Mouse (Mus musculus): Measurements from ENCODE around the gene Slc2a5. TPM values are rescaled to one million over a fixed set of nuclear protein-coding genes. Genes with fewer than 3 reads are reported as not detected.

Gene Slc2a5
- polyA plus RNA-seq (2012; rRNA removed) (0.08 and 0.19 TPM in 2 replicates), polyA plus RNA-seq (2014; fragmentation: Nextera tagmentation; extraction: Ambion mirVana) (0.18 and 0.43 TPM in 2 replicates)

DNA sequence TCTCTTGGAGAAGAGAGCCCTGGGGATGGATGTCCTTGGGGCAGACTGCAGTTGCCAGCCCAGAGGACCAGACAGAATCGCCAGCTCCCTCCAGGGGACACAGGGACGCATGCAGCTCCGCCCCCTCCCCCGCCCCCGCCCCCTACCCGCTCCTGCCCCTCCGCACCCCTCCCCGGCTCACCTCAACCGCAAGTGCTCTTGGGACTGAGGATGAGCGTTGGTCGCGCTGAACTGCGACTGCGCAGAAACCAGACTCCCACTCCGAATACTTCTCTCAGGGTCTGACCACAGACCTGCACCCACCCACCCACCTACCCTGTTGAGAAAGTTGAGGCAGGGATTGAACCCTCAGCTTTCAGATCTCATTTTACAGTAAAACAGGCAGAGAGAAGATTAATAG lies at the start of gene Slc2a5:
Slc2a5 (plus strand) TSS at position 229 of the 400 bp plus-strand sequence.
- TF ChIP-seq EP300 (IDR thresholded peaks at IDR 0.05; ENCODE audit: low read depth) (no peak), CTCF (IDR thresholded peaks at IDR 0.05; ENCODE audit: low read depth) (no peak)
- Histone ChIP-seq H3K9ac (replicated peaks) (no peak within 1 kb of the TSS), H3K27me3 (ENCODE audit: control insufficient read depth, insufficient read depth, low read length) (no peaks in the 10 kb centered on the region), H3K9me3 (ENCODE audit: control insufficient read depth, low read length) (no peaks in the 10 kb centered on the region), H3K36me3 (replicated peaks; ENCODE audit: control insufficient read depth, insufficient read depth, low read depth) (no peaks in the 10 kb centered on the region), H3K4me3 (ENCODE audit: insufficient read depth in 1 of 2, low read depth in 2 of 2, low read length in 2 of 2) (no peak within 1 kb of the TSS), H3K27ac (no peak within 1 kb of the TSS), H3K4me2 (ENCODE audit: low read depth) (no peak within 1 kb of the TSS), H3K4me1 (replicated peaks; ENCODE audit: control insufficient read depth in 2 of 2, insufficient read depth in 2 of 2, low read length in 1 of 2) (peaks cover 0 to 7% of the 10 kb centered on the region in 2 experiments; a peak in 2 of 4 replicates)
- 32% methylated on average over 15 of the region's 15 CpGs for WGBS (ENCODE audit: insufficient replicate concordance)
- no peak for DNase-seq (ENCODE audit: low read depth in 3 of 3, low spot score in 3 of 3)
- no peak for ATAC-seq (ENCODE audit: insufficient read depth)

- Histone ChIP-seq H3K27me3 (ENCODE audit: control insufficient read depth, insufficient read depth, low read length) (no peaks in the 10 kb centered on the region), H3K9ac (replicated peaks) (no peak overlapping the region), H3K36me3 (replicated peaks; ENCODE audit: control insufficient read depth, insufficient read depth, low read depth) (no peaks in the 10 kb centered on the region), H3K4me3 (ENCODE audit: insufficient read depth in 1 of 2, low read depth in 2 of 2, low read length in 2 of 2) (no peak overlapping the region), H3K4me1 (replicated peaks; ENCODE audit: control insufficient read depth in 2 of 2, insufficient read depth in 2 of 2, low read length in 1 of 2) (no peaks in the 10 kb centered on the region), H3K9me3 (ENCODE audit: control insufficient read depth, low read length) (no peaks in the 10 kb centered on the region), H3K27ac (no peak overlapping the region), H3K4me2 (ENCODE audit: low read depth) (no peak overlapping the region)
- ATAC-seq (ENCODE audit: insufficient read depth), result no peak
- 71% methylated on average over 8 of the region's 8 CpGs for WGBS (ENCODE audit: insufficient replicate concordance)
- TF ChIP-seq EP300 (IDR thresholded peaks at IDR 0.05; ENCODE audit: low read depth) (no peak), CTCF (IDR thresholded peaks at IDR 0.05; ENCODE audit: low read depth) (no peak)
- DNase-seq (ENCODE audit: low read depth in 3 of 3, low spot score in 3 of 3), result no peak
Measured at GRCm38 (mm10) chr4:150070136-150070535, 48.9 kb upstream of the Slc2a5 start.

GRCm38 (mm10) chr4:150072416-150073101 lies 46.5 kb upstream of the Slc2a5 start:
- TF ChIP-seq EP300 (IDR thresholded peaks at IDR 0.05; ENCODE audit: low read depth) (no peak), CTCF (IDR thresholded peaks at IDR 0.05; ENCODE audit: low read depth) (no peak)
- Histone ChIP-seq H3K27me3 (ENCODE audit: control insufficient read depth, insufficient read depth, low read length) (no peaks in the 10 kb centered on the region), H3K4me1 (replicated peaks; ENCODE audit: control insufficient read depth in 2 of 2, insufficient read depth in 2 of 2, low read length in 1 of 2) (no peaks in the 10 kb centered on the region), H3K9ac (replicated peaks) (no peak overlapping the region), H3K36me3 (replicated peaks; ENCODE audit: control insufficient read depth, insufficient read depth, low read depth) (no peaks in the 10 kb centered on the region), H3K9me3 (ENCODE audit: control insufficient read depth, low read length) (no peaks in the 10 kb centered on the region), H3K27ac (no peak overlapping the region), H3K4me2 (ENCODE audit: low read depth) (no peak overlapping the region), H3K4me3 (ENCODE audit: insufficient read depth in 1 of 2, low read depth in 2 of 2, low read length in 2 of 2) (no peak overlapping the region)
- DNase-seq (ENCODE audit: low read depth in 3 of 3, low spot score in 3 of 3), result no peak
- ATAC-seq (ENCODE audit: insufficient read depth), result no peak
- 59% methylated on average over 15 of the region's 15 CpGs for WGBS (ENCODE audit: insufficient replicate concordance)

- 16% methylated on average over 8 of the region's 8 CpGs for WGBS (ENCODE audit: insufficient replicate concordance)
- DNase-seq (ENCODE audit: low read depth in 3 of 3, low spot score in 3 of 3), result peak in 1 of 3 experiments; percentile 26
- no peak for ATAC-seq (ENCODE audit: insufficient read depth)
- Histone ChIP-seq H3K9ac (replicated peaks) (no peak overlapping the region), H3K4me1 (replicated peaks; ENCODE audit: control insufficient read depth in 2 of 2, insufficient read depth in 2 of 2, low read length in 1 of 2) (no peaks in the 10 kb centered on the region), H3K9me3 (ENCODE audit: control insufficient read depth, low read length) (no peaks in the 10 kb centered on the region), H3K4me2 (ENCODE audit: low read depth) (no peak overlapping the region), H3K27me3 (ENCODE audit: control insufficient read depth, insufficient read depth, low read length) (no peaks in the 10 kb centered on the region), H3K27ac (no peak overlapping the region), H3K36me3 (replicated peaks; ENCODE audit: control insufficient read depth, insufficient read depth, low read depth) (no peaks in the 10 kb centered on the region), H3K4me3 (ENCODE audit: insufficient read depth in 1 of 2, low read depth in 2 of 2, low read length in 2 of 2) (no peak overlapping the region)
- TF ChIP-seq EP300 (IDR thresholded peaks at IDR 0.05; ENCODE audit: low read depth), result no peak
- TF ChIP-seq CTCF (IDR thresholded peaks at IDR 0.05; ENCODE audit: low read depth), result peak; percentile 90
Measured at GRCm38 (mm10) chr4:150073102-150073473, 46.0 kb upstream of the Slc2a5 start.

DNA sequence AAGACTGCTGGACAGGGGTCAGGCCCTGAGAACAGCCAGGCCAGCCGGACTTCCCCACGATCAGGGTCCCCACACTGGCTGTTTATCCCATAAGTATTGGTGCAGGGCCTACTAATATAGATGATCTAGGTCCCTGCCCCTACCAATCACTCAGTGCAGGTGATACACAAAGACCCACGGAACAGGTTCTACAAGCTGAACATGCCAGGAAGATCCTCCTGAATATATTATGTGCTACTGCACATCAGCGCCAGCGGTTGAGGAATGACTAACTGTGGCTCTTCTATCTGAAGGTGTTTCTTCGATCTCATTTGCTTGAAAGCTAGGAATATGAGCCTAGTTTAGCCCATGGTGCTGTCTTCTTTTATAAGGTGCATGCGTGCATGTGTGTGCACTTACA lies 43.7 kb upstream of the Slc2a5 start:
- TF ChIP-seq CTCF (IDR thresholded peaks at IDR 0.05; ENCODE audit: low read depth) (no peak), EP300 (IDR thresholded peaks at IDR 0.05; ENCODE audit: low read depth) (no peak)
- Histone ChIP-seq H3K4me1 (replicated peaks; ENCODE audit: control insufficient read depth in 2 of 2, insufficient read depth in 2 of 2, low read length in 1 of 2) (no peaks in the 10 kb centered on the region), H3K4me2 (ENCODE audit: low read depth) (no peak overlapping the region), H3K27me3 (ENCODE audit: control insufficient read depth, insufficient read depth, low read length) (no peaks in the 10 kb centered on the region), H3K9me3 (ENCODE audit: control insufficient read depth, low read length) (no peaks in the 10 kb centered on the region), H3K27ac (no peak overlapping the region), H3K36me3 (replicated peaks; ENCODE audit: control insufficient read depth, insufficient read depth, low read depth) (no peaks in the 10 kb centered on the region), H3K9ac (replicated peaks) (no peak overlapping the region), H3K4me3 (ENCODE audit: insufficient read depth in 1 of 2, low read depth in 2 of 2, low read length in 2 of 2) (no peak overlapping the region)
- ATAC-seq (ENCODE audit: insufficient read depth), result no peak
- WGBS (ENCODE audit: insufficient replicate concordance), result 67% methylated on average over 7 of the region's 7 CpGs
- no peak for DNase-seq (ENCODE audit: low read depth in 3 of 3, low spot score in 3 of 3)

Data from liver, embryonic 14.5 days (tissue).